Mouse (Mus musculus): ENCODE data around the gene Egfr.
A peak's percentile ranks its signal among the peaks of the same experiment; 100 is the strongest.

Gene Egfr

DNA sequence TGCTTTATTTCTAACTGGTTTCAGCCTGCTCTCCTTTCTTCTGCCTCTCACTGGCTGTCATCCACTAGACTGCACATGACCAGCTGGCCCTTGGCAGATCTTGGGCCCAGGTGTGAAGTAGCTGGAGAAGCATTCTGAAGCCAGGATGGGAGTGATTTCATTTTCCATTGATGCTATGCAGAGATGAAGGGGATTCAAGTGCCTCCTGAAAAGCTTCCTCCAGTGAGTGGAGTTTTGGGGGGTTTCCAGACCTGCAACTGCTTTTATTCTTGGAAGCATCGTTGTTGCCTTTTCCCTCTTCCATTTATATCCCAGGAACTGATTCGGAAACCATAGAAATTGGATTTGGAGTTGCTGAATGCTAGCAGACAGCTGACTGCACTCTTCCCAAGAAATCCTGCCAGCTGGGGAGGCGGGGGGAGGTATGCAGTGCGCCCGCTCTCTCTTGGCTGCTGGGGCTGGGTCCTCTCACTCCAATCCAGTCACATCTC, 80.0 kb downstream of the Egfr start:
- no peak for DNase-seq

DNA sequence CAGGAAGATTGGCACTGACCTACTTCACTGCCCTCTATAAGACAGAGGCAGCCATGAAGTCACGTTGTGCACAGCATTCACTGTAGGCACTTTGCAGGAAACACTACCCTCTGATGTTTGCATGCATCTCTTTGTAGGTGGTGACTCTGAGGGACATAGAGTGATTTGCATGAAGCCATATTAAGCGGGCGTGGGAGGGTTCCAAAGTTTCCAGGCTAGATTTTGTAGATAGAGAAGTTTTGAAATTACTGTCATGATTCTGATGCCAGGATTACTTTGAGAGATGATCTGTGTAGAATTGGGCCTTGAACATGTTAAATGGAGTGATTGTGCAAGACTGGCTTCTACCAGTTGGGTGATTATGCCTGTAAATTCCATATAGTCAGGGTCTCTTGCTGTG, 86.8 kb downstream of the Egfr start:
- no peak for DNase-seq

DNA sequence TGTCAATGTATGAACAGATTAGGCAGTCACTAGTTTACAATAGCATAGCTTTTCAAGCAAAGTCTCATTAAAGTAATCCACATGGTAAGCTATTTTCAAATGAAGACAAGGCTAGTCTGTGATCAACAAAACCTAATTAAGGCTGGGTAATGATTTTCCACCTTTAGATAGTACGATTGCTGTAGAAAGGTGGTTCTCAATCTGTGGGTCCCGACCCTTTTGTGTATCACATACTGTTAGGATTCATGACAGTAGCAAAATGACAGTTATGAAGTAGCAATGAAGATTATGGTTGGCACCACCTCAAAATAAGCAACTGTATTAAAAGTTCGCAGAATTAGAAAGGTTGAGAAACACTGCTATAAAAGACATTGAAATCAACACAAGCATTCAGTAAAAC, 90.9 kb downstream of the Egfr start:
- DNase-seq, result no peak

DNA sequence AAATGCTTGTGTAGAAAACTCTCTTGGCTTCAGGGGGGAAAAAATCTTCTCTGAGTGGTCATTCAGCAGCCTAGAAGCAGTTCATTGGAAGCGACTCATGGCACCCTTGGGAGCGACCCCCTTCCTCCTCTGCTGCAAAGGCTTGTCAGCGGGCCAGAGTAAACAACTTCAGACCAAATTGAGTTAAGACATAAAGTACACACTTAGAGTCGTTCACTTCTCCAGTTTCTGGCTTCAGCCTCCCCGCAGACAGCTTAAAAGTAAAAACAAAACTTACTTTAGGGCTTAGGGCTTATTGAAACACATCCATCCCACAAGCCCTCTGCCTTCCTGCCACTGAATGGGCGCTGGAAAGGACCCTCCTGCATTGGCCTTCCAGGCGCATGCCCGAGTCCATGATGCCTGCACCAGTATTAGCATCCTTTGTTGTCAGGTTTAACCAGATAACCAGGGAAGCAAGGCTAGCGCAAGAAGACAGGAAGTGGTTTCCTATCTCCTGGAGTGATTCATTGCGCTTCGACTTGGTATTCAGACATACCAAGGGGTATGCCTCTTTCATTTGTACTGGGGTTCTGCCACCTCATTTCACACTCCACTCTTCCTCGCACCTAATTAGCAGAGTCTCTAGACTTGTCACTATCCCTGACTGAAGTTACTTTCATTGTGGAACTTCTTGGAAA, 92.0 kb downstream of the Egfr start:
- DNase-seq, result no peak

DNA sequence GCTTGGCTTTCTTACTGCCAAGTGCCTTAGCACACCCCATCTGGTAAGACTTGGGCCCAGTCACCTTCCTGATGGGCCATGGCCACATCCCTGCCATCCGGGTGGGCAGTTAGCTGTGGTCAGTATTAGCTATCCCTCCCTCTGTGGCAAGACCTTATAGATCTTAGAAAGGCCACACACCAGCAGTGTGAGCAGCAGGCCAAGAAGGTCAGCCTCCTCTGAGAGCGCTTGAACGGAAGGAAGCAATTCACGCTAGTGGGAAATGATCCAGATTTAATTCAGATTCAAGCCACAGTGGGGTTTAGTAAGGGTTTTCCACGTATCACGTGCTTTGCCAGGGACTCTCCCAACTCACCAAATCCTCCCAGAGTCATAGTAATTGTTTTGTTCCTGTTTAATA, 96.9 kb downstream of the Egfr start:
- no peak for DNase-seq

DNA sequence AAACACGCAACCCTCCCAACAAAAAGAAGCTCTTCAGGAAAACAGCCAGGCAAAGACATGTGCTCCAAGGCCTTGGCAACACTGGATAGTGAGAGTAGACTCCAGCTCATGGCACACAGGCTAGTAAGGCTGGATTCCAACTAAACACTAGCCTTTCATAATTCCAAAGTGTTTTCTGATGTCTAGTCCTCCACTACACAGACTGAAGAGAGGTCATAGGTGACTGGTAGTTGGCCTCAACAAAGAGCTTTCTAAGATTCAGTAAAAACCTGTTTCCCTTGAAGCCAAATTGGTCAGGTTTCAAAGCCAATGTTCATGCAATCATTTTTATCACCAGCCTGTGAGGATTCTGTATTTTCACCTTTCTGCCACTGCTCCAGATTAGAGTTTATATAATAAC, 99.4 kb downstream of the Egfr start:
- DNase-seq, result no peak

DNA sequence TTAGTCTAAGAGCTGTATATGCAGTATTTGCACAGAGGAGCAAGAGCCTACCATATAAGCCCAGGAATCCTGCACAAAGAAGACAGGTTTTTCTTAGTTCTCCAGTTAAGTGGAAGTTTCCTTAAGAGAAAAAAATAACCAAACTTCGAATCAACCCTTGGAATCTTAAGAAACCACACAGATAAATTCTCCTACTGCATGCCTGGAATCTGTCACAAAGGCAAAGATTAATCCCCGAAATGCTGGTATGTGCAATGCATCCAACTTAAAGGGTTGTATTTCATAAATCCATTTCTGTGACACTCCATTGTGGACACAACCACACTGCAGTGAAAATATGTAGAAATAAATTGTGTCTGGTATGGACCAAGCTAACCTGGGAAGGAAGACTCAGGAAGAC, 102.1 kb downstream of the Egfr start:
- no peak for DNase-seq

DNA sequence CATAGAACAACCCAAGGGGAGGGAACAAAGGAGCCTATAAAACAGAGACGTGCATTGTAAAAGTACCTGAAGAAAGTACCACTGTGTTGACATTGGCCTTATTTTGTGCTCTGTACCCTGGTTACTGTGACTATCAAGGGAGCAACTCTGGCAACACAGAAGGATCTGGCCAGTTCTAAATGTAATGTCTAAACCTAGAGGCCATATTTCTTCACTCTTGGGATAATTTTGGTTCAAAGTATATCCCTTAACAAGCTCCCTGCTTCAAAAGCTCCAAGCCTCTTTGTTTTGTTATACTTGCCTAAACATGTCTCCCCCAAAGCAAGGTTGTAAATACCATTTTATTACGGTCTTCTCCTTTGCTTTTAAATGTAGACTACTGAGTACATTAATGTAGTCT, 105.3 kb downstream of the Egfr start:
- DNase-seq, result no peak

DNA sequence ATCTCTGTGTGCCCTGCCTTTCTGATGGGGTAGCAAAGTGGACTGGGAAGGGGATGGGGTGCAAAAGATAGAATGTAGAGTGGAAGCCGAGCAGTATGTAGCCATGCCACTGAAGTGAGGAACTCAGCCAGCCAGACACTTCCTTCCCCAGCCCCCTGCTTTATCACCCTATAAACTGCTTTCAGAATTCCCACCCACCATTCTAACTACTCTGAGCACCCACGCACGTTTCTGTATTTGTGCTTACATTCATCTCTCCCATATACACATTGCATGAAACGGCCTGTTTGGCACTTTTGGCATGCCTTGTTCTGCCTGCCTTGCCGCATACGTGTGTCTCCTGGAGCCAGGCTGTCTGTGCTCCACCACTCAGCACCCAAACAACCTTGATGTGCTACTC, 109.0 kb downstream of the Egfr start:
- DNase-seq, result no peak

DNA sequence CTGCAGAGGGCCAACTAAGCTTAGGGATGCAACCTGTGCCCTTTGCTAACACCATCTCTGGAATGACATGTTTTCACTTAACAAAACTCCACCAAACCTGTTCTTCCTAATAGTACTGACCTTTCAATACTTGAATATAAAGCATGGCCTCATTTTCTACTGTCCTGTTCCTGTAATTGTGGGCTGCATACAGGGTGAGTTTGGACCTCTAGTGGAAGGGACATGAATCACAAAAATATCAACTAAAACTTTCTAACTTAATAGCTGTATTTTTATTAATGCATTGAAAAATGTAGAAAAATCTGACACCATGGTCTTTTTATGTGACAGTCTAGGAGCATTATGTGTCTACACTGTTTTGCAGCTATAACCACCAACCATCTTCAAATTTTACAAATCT, 111.5 kb downstream of the Egfr start:
- no peak for DNase-seq

DNA sequence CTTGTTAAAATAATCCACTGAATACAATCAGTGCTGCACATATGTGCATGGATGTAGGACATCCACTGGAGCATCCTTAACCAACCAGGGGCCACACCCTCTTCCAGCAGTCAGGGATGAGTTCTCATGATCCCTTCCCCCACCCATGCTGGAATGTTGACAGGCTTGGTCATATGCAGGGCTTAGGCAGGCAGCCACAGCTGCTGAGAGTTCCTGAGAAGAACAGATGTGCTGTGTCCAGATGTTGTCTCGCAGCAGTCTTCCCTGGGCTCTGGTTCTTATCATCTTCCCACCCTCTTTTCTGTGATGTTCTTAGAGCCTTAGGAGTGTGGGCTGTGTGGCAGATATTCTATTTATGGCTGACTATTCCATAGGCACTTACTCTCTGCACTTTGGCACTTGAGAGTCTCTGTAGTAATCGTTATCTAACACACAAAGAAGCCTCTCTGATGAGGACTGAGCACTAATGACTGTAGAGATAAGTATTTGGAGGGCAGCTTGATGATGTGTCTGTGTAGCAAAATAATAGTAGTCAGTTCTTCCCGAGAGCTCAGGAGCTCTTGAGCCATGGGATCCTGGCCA, 113.1 kb downstream of the Egfr start:
- no peak for DNase-seq

DNA sequence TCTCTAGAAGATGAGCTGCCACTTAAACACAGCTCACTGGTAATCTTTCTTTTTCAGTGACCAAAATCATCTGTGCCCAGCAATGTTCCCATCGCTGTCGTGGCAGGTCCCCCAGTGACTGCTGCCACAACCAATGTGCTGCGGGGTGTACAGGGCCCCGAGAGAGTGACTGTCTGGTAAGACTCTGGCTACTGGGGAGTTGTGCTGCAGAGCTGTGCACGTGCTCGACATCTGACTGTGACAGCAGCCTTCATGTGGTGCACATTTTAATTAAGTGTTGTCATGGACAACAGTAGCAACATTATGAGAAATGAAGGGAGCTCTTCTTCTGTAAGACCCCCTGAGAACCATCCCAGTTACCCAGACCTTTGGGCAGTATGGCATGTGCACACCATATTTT, 116.0 kb downstream of the Egfr start:
- no peak for DNase-seq

DNA sequence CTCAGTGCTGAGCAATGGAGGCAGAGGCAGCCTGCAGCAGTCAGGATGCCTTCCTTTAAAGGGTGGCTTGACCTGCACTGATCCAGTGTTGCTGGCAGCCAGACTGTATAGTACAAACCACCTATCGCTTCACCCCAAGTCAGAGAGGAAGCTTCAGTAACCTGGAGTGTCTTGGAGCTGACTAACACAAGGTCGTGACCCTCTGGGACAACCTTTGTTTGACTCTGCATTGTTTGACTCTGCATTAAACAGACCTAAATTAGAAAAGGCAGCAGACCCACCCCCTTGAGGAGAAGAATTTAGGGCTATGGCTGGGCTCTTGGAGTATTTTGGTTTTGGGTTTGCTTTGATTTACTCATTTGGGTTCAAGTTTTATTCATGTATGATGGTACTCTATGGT, 117.5 kb downstream of the Egfr start:
- DNase-seq, result no peak

DNA sequence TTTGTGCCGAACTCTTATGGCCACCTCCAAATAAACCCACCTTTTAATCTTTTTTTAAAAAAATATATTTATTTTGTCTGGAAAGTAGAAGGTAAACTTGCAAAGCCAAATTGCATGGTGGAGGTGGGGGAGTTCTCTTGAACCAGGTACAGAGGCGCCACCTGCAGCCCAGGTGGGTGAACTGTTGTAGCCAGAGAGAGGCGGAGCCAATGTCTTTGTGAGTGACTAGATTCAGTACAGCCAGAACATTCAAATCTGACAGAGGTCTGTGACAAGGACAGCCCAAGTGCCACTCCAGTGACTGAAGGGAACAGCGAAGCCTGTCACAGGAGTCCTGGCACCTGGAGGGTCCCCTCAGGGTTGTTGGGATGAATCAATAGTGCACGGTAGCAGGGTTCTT, 119.1 kb downstream of the Egfr start:
- DNase-seq, result peak; percentile 59

DNA sequence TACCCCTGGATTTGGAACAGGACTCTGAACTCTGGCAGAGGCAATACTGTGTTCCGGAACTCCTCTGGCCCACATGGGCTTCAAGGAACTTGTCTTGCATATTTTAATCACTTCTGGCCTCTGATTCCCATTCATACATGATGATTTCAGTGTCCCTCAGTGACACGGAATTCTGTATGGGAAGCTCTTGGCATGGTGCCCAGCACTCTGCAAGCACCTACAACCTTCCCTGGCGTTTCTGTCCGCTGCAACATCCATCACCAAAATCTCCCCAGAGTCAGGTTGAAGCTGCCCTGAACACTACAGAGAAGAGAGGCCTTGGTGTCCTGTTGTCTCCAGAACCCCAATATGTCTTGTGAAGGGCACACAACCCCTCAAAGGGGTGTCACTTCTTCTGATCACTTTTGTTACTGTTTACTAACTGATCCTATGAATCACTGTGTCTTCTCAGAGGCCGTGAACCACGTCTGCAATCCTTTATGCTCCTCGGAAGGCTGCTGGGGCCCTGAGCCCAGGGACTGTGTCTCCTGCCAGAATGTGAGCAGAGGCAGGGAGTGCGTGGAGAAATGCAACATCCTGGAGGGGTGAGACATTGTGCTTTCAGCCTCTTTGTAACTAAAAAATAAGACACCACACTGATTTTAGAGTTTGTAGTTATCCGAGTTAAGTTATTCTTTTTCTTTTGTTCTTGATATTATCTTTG, 125.8 kb downstream of the Egfr start:
- DNase-seq, result no peak

DNA sequence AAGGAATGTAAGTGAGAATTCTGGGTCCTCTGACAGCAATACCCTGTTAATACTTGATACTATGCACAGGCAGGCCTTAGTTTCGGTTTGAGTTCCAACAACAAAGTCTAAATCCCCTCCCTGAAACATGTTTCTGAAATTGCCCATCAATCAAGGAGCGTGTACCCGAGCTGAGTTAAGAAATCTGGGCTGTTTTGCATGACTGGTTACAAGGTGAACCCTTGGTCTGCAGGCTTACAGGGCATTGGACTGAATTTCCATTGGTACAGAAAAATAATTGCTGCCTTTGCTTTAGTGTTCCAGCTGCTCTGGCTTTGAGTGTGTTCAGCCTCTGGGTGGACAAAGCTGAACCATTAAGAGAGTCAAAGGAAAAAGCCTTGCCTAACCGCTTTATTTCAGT, 129.9 kb downstream of the Egfr start:
- no peak for DNase-seq

DNA sequence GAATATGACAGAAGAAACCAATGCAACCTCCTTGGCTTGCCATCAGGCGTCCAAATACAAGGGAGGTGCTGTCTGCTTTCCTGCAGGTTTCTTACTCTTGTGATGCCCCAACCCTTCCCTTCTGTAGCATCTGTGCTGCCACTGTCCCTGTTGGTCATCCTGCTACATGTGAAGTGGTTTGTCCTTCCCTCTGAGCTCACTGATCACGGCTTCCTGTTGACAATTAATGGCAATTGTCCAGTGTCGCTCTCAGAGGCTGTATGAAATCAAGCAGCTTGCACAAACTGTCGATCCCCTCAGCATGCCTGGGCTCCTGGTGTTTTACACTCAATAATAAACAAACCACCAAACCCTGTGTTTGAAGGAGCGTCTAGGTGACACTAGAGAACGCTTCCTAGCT, 134.1 kb downstream of the Egfr start:
- DNase-seq, result no peak

DNA sequence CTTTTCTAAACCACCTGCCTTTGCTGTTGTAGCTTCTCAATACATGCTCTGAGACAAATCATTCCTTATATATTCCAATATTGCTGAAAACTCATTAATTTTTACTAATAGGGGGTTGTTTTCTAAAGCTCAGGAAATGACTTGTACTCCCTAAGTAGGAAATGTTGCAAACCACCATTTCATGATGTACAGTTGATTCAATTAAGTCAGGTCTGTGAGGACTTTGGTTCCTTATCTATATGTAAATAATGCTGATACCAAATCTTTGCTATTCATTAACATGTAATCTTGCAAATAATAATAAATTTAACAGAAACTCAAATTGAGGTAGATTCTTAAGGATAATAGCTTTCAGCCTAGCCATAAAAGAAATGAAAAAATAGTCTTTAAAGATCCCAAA, 136.1 kb downstream of the Egfr start:
- no peak for DNase-seq

DNA sequence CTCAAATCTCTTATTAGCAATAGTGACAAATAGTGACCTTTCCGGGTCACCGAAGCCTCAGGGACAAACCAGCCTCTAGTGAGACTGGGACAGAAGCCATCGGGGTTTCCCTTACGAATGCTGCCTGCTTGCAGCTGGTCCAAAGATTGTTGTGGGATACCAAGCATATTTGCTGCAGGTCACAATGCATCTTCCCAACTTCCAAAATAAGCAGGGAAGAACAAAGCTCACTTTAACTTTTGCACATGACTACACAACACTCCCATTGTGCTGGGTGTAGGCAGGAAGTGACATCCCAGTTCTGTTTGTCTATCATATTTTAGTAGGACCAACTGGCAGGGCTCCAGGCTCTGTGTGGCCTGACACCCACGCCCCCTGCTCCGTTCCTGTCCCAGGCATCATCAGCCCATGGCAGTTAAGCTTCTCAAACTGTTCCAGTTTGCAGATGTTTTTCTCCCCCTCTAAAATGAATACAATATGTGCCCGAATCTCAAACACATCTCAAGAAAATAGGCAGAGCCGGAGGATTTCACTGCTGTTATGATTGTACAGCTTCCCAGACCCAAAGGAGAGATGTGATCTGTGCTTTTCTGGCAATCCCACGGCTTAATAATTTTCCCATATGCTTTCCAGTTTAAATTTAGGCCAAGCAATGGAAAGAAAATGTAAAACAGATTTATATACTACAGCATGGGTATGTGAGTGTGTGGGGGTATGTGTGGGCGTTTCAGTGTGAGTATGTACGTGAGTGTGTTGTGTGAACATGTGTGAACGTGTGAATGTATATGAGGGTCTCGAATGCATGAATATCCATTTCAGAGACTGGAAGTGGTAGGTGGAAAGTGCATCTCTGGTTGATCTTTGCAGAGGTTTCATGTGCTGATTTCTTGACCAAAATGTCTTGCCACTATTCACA, 143.7 kb downstream of the Egfr start:
- DNase-seq, result no peak

DNA sequence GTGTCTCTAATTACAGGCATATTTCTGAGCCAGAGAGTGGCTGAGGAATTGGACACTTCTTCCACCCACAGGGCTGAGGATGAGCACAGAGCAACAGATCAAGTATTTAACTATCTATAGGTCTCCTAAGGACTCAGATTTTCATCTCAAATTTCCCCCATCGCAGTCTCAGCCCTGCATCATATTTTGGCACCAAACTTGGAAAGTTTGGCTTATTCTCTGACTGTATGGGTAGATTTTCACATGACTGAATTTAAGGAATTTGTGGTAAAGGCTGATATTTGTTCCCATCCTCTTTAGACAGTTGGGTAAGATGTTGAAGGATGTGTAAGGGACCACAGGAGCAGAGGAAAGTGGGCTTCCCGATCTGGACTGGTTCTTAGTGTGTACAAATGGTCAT, 145.7 kb downstream of the Egfr start:
- no peak for DNase-seq

DNA sequence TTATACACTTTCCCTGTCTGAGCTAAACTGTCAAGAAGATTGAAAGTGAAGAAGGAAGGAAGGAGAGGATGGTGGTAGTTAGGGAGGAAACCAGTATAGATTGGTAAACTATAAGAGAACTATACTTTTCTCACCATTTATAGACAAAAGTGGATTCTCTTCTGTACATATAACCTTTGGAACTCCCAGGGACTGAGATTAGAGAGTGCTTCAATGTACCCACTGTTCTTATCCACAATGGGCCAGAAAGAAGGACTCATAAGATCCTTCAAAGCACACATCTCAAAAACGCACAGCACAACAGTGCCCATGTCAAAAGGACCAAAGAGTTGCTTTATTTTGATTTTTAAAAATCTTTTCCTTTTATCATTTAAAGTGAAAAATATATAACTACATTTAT, 148.2 kb downstream of the Egfr start:
- DNase-seq, result no peak

DNA sequence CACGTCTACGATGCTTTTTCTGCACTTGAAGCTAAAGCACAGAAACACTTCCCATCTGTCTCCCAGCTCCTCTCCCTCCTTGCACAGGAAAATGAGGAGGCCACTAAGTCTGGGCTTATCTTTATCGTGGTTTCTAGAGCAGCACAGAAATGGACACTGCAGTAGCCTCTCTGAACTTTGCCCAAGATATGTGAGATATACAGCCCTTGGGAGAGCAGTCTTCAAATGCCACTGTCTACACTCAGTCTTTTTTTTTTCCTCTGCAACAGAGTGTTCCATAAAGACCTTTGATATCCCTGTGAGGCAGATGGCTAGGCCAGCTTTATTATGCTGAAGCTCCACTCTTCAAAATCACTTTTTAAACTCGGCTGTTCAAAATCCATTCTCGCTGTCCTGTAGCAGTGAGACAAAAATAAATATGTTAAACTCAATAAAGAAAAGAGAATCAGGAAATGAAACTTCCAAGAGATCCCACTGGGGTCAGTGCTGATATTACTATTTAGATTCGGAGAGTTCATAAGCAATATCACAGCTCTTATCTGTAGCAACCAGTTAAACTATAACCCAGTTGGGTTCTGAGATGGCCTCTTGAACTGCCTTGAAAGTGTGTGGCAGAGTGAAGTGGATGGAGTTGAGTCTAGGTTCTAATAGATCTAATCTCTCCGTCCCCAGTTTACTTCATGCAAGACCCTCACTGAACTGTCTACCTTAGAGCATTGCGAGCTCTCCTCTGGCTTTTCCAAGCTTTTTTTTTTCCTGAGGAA, 148.8 kb downstream of the Egfr start:
- DNase-seq, result no peak

All from thymus, postnatal 25 days (tissue).